Mouse (Mus musculus) frontal cortex, postnatal 25 days (tissue): ENCODE data around the gene Tcta.
A peak's percentile ranks its signal among the peaks of the same experiment; 100 is the strongest.
"Not testable (repeated sequence)": the region's sequence is repeated elsewhere in the genome, so short reads cannot be mapped to it uniquely, and the experiment has no call there.

Source experiments
- DNase-seq, 2 experiments: peaks; one replicate each; pipeline ENCODE4 v3.0.0; 2022; ENCODE audit warnings: low spot score in 2 of 2

Gene Tcta

DNA sequence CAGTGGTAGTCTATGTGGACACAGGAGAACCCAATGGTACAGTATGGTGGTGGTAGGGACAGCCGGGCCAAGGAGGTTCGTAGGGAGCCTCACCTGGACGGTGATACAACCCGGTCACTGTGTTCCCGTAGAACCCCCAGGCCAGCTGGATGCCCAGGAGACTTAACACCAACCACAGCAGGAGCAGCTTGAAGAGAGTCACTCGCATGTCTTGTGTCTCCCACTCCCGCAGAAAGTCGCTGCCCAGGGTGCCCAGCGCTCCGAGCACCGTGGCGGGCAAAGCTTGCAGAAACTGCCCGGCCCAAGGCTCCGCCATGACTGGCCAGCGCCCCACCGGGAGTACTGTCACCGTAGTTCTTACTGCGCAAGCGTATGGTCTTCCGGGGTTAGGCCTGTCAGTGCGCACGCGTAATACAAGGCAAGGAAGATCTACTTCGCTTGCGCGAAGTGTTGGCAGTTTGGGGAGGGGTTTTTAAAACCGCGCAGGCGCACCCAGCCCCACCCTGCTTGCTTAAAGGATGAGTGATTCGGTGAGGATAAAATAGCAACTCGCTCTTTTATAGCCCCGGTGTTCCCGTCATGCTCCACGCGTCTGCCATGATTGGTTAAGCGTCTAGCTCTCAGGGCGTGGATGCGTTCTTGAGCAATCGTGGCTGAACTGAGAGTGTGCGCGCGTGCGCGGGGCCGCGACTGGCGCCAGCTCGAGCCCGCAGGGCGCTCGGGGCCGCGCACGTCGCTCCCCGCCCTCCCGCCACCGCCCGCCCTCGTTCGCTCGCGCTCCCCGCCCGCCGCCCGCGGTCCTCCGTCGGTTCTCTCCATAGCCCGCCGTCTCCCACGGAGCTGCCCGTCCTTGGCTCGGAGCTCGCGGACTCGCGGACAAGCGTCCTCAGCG lies at the start of gene Tcta, which contains the start of gene Rhoa:
TSS of gene Tcta (minus strand) at position 532 of the 892 bp plus-strand sequence.
TSS of gene Rhoa (plus strand) at position 501 of the 892 bp plus-strand sequence.
- DNase-seq, result peak; percentile 97

DNA sequence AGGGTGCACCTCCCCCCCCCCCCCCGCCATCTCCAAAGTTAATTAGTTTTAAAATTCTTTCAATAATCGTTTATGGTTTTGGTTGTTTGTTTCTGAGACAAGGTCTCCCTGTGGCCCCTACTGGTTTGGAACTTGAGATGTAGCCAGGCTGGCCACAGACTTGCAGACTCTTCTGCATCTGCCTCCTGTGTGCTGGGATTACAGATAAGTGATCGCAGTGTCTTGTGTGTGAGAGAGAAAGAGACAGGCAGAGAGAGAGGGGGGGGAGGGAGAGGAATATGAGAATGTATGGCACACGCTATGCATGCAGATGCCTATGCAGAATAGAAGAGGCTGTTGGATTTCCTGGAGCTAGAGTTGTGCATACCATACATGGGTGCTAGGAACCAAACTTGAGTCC lies 43.8 kb upstream of the Tcta start:
- DNase-seq, result no peak

DNA sequence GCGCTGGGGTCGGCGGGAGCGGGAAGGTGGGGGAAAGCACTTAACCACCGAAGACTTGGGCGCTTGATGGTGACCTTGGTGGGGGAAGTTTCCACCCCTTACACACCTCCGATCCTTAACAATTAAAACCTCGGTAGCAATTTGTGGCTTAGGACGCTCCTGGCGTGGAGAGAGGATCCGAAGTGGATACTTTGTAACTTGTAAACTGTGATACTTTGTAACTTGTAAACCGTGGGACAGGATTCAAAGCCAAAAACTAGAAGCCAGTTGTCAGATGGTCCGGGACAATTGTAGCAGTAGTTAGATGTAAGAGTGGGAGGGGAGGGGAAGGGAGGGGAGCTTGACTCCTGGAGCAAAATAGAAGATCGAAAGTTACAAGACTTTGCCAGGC lies 42.3 kb upstream of the Tcta start:
- DNase-seq, result no peak

DNA sequence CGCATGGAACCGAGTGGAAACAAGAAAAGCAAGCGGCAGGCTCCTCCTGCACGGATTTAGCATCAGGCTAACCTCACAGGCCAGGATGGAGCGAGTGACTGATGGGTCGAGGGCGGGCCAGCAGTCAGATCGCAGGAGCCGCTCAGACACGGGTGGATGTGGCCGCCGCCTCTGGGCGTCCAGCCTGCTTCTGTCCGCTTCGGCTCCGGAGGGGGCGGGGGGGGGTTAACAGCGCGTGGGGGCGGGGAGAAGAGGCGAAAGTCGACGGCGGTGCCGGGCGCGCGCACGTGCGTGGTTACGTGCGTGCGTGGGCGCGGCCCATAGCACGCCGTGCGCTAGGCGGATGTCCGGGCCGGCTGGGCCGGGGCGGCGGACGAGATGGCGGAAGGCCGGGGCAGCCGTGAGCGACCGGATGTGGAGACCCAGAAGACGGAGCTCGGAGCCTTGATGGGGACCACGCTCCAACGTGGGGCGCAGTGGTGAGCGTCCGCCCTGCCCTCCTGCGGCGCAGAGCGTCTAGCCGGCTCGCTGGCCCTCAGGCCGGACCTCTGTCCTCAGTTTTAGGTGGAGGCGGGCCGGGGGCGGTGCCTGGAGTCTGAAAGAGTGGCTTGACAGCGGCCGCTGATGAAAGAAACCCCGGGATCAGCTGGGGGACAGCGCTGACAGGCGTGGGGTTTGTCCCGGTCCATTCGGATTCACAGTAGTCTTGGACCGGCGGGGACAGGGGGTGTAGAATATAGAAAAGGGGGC lies 41.8 kb upstream of the Tcta start, which contains the start of gene Usp4:
TSS of gene Usp4 (plus strand) at position 314 of the 750 bp plus-strand sequence.
- DNase-seq, result peak; percentile 68 to 69

DNA sequence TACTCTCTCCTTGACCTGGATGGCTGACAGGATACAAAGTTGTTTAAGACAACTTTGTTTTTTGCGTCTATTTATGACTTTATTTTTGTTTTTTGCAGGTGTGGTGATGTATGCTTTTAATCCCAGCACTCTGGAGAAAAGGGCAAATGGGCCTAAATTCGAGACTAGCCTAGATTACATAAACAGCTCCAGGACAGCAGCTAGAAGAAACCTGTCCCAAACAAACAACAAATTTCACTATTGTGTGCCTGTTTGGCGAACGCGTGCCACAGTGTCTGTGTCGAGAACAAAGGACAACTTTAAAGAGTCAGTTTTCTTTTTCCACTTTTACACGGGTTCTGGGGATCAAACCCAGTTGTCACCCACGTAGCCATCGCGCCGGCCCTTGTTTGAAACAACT lies 41.1 kb upstream of the Tcta start:
- DNase-seq, result no peak

DNA sequence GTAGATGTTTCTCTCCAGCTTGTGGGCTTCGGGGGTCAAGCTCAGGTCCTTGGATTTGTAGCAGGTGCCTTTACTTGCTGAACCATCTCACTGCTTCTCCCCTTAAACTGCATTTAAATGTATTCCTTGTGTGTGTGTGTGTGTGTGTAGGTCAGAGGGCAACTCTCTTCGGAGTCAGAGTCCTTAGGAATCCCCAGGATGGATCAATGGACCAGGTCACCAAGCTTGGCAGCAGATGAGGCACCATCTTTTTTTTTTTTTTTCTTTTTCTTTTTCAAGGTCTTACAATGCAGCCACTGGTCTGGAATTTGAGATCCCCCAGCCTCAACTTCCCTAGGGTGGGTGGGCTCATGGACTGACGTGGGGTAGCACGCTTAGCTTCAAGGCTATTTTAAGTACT lies 38.5 kb upstream of the Tcta start:
- no peak for DNase-seq

DNA sequence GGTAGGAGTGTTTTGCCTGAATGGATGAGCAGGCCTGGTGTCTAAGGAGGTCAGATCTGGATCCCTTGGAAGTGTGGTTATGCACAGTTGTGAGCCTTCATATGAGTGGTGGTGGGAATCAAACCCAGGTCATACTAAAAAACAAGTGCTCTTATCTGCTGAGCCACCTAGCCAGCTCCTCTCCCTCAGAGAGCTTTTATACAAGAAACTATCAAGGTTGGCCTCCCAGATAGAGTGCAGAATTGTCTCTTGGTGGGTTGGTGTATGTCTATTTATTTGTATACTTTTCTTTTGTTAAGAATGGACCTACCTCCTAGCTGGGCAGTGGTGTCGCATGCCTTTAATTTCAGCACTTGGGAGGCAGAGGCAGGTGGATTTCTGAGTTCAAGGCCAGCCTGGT lies 37.9 kb upstream of the Tcta start:
- no peak for DNase-seq

DNA sequence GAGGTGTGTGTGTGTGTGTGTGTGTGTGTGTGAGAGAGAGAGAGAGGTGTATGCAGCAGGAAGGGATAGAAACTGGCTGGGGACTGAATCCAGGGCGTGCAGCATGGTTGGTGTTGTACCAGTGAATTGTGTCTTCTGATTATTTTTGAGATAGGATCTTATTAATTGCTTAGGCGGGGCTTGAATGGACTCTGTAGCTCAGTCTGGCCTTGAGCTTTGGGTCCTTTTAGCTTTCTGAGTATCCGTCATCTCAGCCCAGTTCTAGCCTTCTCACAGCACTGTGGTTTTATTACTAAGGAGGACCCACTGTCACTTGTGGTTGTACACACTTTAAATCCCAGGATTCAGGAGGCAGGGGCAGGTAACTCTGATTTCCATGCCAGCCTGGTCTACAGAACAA lies 37.4 kb upstream of the Tcta start:
- DNase-seq, result no peak

DNA sequence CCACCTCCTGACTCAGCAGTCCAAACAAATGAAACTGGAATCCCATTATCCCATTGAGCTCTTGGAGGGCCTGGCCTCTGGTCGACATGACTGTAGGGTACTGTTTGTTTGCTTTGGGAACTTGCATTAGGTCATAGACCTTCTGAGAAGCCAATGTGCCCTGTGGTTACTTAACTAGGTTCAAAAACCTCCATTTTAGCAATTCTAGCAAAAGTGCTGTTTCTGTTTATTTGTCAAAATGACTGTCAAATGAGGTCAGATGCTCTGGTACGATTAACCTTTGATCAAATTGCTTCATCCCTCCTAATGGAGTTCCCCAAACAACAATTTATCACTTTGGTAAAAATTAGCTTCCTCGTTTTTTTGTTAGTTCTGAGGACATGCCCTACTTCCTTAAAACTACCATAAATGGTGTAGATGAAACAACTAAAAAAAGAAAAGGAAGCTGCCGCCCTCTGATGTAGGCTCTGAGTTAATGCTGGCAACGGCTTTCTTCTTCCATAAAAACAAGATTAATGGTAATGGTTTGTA lies 36.4 kb upstream of the Tcta start:
- DNase-seq, result no peak

DNA sequence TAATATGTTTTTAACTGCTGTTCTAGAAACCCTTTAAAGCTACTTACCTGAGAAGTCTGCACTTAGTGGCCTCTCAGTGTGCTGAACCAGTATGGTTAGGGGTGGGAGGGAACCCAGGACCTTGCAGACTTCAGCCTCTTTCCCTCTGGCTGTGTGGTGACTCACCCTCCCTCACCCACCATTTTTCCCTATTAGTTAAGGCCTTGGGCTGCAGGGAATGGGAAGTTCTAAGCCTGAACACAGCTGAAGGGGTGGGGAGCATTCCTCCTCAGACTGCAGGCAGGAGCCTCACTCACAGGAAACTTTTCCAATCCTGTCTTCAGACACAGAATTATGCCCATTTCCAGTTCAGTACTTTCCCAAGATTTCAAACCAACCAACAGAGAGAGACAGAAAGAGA lies 35.8 kb upstream of the Tcta start:
- no peak for DNase-seq

DNA sequence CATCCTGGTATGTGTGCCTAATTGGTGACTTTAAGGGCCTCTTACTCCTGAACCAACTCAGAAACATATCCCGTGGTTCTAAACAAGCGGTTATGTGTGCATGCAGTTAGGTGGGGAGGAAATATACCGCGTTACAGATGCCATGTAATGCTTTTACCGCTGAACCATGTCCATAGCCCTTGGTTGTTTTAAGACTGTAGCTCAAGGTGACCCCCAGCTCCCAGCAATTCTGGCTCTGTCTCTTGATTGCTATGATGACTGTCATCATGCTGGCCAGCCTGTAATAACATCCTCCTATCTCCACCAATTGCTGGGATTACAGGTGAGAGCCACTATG lies 35.1 kb upstream of the Tcta start:
- DNase-seq, result no peak

DNA sequence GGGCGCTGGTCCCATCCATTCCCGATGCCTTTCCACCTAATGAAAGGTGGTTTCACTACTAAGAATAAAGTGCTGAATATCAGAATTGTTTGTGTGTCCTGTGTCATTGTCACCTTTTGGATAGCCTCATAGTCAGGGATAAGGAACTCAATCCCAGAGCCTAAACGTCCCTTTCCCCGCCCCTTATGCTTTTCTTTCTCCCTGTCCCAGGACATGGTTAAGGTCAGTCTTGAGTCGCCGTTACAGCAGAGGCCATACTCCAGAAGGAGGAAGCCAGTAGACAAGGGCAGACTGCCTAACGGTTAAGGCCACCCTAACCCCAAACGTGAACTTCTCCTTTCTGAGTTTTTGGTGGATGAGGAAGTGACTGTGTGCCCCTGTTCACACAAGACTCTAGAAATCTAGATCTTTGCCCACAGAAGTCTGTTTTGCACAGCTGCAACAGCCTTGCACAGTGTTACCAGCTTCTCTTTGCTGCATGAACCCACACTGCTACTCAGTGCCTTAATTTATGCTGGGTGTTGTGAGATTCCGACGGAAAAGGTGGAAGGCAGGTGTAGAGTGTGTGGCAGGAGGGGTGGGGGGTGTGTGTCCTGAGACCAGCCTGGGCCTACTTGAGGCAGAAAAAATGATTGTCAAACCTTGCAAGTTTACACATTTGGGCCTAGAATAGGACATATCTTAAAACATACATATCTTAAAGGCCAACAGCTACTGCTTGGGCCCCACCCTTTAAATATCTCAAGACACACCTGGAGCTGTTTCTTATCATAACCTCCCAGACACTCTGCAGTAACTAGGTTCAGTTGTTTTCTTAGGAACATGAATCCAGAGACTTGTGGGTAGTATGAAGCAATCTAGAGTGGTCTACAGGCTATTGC lies 34.5 kb upstream of the Tcta start:
- DNase-seq, result no peak

DNA sequence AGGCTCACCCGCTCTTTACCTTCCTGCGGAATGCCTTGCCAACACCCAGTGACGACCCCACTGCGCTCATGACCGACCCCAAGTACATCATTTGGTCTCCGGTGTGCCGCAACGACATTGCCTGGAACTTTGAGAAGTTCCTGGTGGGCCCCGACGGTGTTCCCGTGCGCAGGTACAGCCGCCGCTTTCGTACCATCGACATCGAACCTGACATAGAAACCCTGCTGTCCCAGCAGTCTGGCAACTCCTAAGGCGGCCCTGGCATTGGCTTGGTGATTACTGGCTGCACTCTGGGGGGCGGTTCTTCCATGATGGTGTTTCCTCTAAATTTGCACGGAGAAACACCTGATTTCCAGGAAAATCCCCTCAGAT lies 33.9 kb upstream of the Tcta start:
- no peak for DNase-seq

DNA sequence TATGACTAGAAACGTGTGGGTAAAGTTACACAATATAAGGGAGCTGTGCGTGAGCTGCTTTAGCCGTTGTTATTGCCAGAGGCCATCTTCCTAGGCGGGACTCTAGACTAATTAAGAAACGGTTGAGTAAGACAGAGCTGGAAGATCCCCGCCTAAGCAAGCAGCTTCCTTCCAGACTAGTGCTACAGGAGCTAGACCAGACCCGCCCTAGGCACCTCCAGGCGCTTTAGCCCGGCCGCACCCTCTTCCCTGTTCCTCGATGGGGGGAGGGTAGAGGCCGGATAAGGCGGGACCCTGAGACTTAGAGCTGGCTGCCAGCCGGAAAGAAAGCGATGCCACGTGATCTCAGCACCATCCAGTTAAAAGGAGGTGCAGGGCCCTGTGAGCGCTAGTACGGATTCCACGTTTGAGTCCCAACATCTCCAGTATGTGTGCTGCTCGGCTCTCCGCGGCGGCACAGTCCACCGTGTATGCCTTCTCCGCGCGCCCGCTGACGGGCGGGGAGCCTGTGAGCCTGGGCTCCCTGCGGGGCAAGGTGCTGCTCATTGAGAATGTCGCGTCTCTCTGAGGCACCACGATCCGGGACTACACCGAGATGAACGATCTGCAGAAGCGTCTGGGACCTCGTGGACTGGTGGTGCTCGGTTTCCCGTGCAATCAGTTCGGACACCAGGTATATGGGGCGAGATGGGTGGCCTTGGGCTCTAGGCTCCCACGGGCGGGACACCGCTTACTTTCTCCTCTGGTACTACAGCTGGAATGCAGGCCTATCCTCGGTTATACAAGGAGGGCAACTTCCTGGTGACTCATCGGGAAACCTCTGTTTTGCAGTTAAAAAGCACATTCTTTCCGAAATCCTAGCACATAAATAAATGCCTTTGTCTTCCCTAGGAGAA lies 33.2 kb upstream of the Tcta start, which contains the start of gene Gpx1:
TSS of gene Gpx1 (plus strand) at position 18 of the 896 bp plus-strand sequence.
- peak; percentile 61 to 68 for DNase-seq

DNA sequence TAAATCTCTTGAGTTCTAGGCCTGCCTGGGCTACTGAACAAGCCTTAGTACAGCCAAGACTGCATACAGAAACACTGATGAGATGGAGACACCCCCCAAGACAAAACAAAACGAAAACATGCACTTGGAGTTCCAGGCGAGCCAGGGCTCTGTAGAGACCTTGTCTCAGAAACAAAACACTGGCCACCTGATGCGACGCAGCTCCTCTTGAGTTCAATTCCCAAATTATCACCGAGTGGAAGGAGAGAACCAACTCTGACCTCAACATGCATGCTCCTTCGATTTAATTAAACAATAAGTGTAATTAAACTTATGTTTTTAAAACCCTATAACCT lies 32.6 kb upstream of the Tcta start:
- no peak for DNase-seq

DNA sequence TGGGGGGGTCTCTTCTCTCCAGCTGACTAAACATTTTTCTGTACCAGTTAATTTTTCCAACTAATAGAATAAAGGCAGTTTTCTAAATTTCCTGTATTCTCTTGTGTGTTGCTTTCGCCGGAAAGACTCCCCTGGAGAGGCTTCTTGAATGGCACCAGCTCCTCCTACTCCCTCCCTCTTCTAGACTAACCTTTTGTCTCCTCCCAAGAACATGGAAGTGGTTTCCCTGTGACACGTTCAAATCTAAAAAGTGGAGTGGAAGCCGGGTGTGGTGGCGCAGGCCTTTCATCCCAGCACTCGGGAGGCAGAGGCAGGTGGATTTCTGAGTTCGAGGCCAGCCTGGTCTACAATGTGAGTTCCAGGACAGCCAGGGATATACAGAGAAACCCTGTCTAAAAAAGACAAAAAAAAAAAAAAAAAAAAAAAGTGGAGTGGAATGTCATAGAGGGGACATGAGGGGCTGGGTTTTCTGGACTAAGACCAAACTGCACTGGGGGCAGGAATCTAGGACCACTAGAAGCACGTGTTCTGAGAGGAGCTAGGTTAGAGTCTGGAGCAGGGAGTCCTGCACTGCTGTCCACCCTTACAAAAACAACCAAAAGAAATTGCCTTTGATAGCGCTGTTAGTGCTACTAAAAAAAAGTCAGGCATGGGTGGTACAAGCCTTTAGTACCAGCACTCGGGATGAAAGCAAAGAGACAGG lies 32.0 kb upstream of the Tcta start:
- DNase-seq, result no peak

DNA sequence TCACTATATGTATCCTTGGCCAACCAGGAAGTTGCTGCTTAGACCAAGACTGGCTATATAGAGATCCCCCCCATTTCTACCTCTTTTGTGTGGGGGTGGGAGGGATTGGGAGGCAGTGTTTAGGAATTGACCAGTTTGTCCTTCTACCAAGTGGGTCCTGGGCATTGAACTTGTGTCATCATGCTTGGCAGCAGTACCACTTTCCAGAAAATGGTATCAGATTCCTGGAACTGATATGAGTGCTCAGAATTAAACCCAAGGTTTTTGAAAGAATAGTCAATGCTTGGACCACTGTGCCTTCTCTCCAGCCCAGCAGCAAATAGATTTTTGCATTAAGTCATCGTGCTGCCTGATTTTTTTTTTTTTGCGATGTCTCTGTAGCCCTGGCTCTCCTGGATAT lies 19.9 kb upstream of the Tcta start:
- no peak for DNase-seq

DNA sequence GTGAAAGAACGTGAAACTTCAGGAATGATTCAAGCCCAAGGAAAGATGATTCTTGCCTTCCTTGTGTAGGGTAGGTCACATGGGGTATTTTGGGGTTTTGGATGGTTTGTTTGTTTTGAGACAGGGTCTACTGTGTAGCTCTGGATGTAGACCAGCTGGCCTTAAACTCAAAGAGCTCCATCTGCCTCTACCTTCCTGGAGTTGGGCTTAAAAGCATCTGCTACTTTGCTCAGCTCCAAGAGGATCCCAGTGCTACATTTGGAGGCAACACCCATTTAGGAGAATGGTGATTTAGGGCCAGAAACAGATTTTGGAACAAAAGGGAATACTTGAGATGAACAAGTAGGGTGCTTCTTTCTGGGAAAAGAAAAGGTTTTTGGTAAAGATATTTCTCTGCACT lies 18.8 kb upstream of the Tcta start:
- DNase-seq, result no peak

DNA sequence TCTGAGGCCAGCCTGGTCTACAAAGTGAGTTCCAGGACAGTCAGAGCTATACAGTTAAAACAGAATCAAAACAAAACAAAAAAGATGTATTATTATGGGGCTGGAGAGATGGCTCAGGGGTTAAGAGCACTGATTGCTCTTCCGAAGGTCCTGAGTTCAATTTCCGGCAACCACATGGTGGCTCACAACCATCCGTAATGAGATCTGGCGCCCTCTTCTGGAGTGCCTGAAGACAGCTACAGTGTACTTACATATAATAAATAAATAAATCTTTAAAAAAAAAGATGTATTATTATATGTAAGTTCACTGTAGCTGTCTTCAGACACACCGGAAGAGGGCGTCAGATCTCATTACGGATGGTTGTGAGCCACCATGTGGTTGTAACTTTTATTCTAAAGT lies 16.1 kb upstream of the Tcta start:
- DNase-seq, result not testable (repeated sequence)

DNA sequence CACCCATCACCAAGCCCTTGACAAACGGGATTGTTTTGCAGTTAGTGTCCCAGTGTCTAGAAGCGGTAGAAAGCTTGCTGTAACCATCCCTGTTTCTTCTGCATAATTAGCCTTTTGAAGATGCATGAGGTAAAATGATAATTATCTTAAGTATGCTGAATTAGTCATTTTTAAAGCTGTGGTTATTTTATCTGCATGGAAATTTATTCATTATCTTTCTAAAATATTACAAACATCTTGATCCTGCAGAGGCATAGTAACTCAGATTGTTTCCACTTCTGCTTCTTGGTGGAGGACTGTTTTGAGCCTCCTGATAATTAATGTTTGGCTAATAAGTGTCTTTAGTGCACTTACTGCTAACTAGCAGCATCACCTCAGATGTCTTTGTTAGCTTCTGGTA lies 12.5 kb upstream of the Tcta start:
- DNase-seq, result no peak
